Mouse (Mus musculus) kidney, adult 2 months (tissue): ENCODE data around the gene Nxf2. TPM values are rescaled to one million over a fixed set of nuclear protein-coding genes. Genes with fewer than 3 reads are reported as not detected.
"Not testable (repeated sequence)": the region's sequence is repeated elsewhere in the genome, so short reads cannot be mapped to it uniquely, and the experiment has no call there.

ENCODE experiments used
- DNase-seq: peaks from one replicate; pipeline ENCODE4 v3.0.0; 2021
- H3K27ac ChIP-seq: fragments of 200-500 bp; 2 replicates; pipeline ENCODE4 v1.5.1; 2012; ENCODE audit warnings: low read depth, low read length, control low read depth, inconsistent platforms; ENCODE audit not compliant: insufficient read depth
- H3K27me3 ChIP-seq: fragments of 200-500 bp; replicated peaks from 2 replicates; pipeline ENCODE4 v1.6.1; 2012; ENCODE audit warnings: mild to moderate bottlenecking, moderate library complexity, low read length, inconsistent platforms; ENCODE audit not compliant: control insufficient read depth, insufficient read depth
- H3K36me3 ChIP-seq: fragments of 200-500 bp; 2 replicates; pipeline ENCODE4 v1.6.1; 2012; ENCODE audit warnings: mild to moderate bottlenecking, moderate library complexity, low read length, inconsistent platforms; ENCODE audit not compliant: control insufficient read depth, insufficient read depth
- H3K4me1 ChIP-seq: fragments of 200-500 bp; 2 replicates; pipeline ENCODE4 v1.6.1; 2011; ENCODE audit warnings: low read length; ENCODE audit not compliant: control insufficient read depth, insufficient read depth
- H3K4me3 ChIP-seq: fragments of 200-500 bp; 2 replicates; pipeline ENCODE4 v1.5.1; 2011; ENCODE audit warnings: mild to moderate bottlenecking, low read depth, low read length, control low read depth; ENCODE audit not compliant: insufficient read depth
- CTCF ChIP-seq: fragments of 200-500 bp; conservative IDR thresholded peaks from 2 replicates; pipeline ENCODE4 v1.5.1; 2011; ENCODE audit warnings: low read depth, mild to moderate bottlenecking, control low read depth, low read length, moderate library complexity, mixed read lengths; ENCODE audit not compliant: insufficient read depth, insufficient read length
- POLR2A ChIP-seq: fragments of 200-500 bp; IDR thresholded peaks from one replicate; pipeline ENCODE4 v1.6.1; 2011; ENCODE audit warnings: low read depth, low read length, control low read depth
- WGBS: fragments of 180-500 bp; shearing (Covaris S2); methylation state at CpG from one replicate; pipeline ENCODE4 v1.1.7; 2018; 5-methylcytosine and 5-hydroxymethylcytosine counted together
- polyA plus RNA-seq: library from polyadenylated mRNA; depleted of rRNA; stranded (reverse); fragments of >200 nt; gene quantifications from 2 replicates; pipeline ENCODE4 v1.2.3, GENCODE M21; 2012

The Nxf2 gene
- polyA plus RNA-seq, 1 experiment, result not detected

- Histone ChIP-seq H3K27me3 (no peaks in the 10 kb centered on the region), H3K4me1 (no peaks in the 10 kb centered on the region), H3K36me3 (no peaks in the 10 kb centered on the region), H3K27ac (no peak overlapping the region), H3K4me3 (no peak overlapping the region)
- no peak for TF ChIP-seq CTCF
- TF ChIP-seq POLR2A, result no peak
- 65% methylated on average over 5 of the region's 5 CpGs for WGBS
- DNase-seq, result no peak
Observed at GRCm38 (mm10) chrX:134929927-134930326, 34.6 kb downstream of the Nxf2 start.

- DNase-seq, result peak; percentile 36
- no peak overlapping the region for H3K27ac ChIP-seq
- TF ChIP-seq CTCF, result no peak
- no peak for TF ChIP-seq POLR2A
- H3K27me3 ChIP-seq, result no peaks in the 10 kb centered on the region
- H3K36me3 ChIP-seq, result no peaks in the 10 kb centered on the region
- H3K4me1 ChIP-seq, result no peaks in the 10 kb centered on the region
- H3K4me3 ChIP-seq, result no peak overlapping the region
Observed at GRCm38 (mm10) chrX:134925058-134925457, 39.5 kb downstream of the Nxf2 start.

GRCm38 (mm10) chrX:134923675-134924424, 40.7 kb downstream of the Nxf2 start:
- TF ChIP-seq POLR2A (no peak), CTCF (no peak)

GRCm38 (mm10) chrX:134919220-134919619, 45.3 kb downstream of the Nxf2 start:
- WGBS, result 83% methylated on average over 1 of the region's 1 CpGs
- no peak overlapping the region for H3K27ac ChIP-seq
- H3K36me3 ChIP-seq, result no peaks in the 10 kb centered on the region
- no peak for DNase-seq
- H3K27me3 ChIP-seq, result no peaks in the 10 kb centered on the region
- no peak for TF ChIP-seq POLR2A
- no peak for TF ChIP-seq CTCF
- H3K4me1 ChIP-seq, result no peaks in the 10 kb centered on the region
- H3K4me3 ChIP-seq, result no peak overlapping the region

More at GRCm38 (mm10) chrX:134923675-134924424, 40.7 kb downstream of the Nxf2 start:
- DNase-seq, result no peak
- no peaks in the 10 kb centered on the region for H3K36me3 ChIP-seq
- H3K27me3 ChIP-seq, result no peaks in the 10 kb centered on the region
- no peak overlapping the region for H3K27ac ChIP-seq
- no peak overlapping the region for H3K4me3 ChIP-seq
- WGBS, result 71% methylated on average over 7 of the region's 7 CpGs
- no peaks in the 10 kb centered on the region for H3K4me1 ChIP-seq

GRCm38 (mm10) chrX:134915745-134916144, 48.8 kb downstream of the Nxf2 start:
- H3K4me3 ChIP-seq, result no peak overlapping the region
- no peak for TF ChIP-seq CTCF
- no peak overlapping the region for H3K27ac ChIP-seq
- no peaks in the 10 kb centered on the region for H3K27me3 ChIP-seq
- WGBS, result 62% methylated on average over 2 of the region's 2 CpGs
- no peak for DNase-seq
- H3K36me3 ChIP-seq, result no peaks in the 10 kb centered on the region
- no peaks in the 10 kb centered on the region for H3K4me1 ChIP-seq

- not testable (repeated sequence) for H3K36me3 ChIP-seq, DNase-seq, H3K4me1 ChIP-seq, H3K27ac ChIP-seq, H3K4me3 ChIP-seq, H3K27me3 ChIP-seq
Observed at GRCm38 (mm10) chrX:134915315-134915714, 49.2 kb downstream of the Nxf2 start.

GRCm38 (mm10) chrX:134914851-134915250, 49.7 kb downstream of the Nxf2 start:
- DNase-seq, result no peak
- Histone ChIP-seq H3K4me1 (no peaks in the 10 kb centered on the region), H3K36me3 (no peaks in the 10 kb centered on the region), H3K27ac (no peak overlapping the region), H3K4me3 (no peak overlapping the region), H3K27me3 (no peaks in the 10 kb centered on the region)
- 61% methylated on average over 4 of the region's 4 CpGs for WGBS
- TF ChIP-seq CTCF (no peak), POLR2A (no peak)
